Mouse (Mus musculus): ENCODE results near the gene Rnf208. TPM values are rescaled to one million over a fixed set of nuclear protein-coding genes. Genes with fewer than 3 reads are reported as not detected.

The Rnf208 gene
- polyA plus RNA-seq (2015; fragmentation: Nextera tagmentation; extraction: Ambion mirVana) = 0.60 and 0.74 TPM in 2 replicates

DNA sequence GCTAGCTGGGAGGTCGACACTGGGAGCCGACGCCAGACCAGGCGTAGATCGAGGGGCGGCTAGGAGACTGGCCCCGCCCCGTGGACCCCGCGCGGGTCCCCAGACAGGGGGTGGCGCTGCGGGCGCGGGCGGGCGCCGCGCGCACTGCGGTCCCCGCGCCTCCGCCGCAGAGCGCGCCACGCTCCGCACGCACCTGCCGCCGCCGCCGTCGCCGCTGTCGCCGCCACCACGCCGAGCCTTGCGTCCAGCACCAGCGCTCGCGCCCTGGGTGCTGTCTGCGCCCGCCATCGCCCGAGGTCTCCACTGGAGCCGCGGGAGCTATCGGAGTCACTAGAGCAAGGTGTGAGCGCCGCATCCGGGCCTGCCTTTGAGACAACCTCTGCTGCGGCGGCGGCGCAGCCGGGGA is at the start of gene Rnf208, which contains the start of gene Cysrt1:
Gene Rnf208, plus strand, starts transcription at position 155 of the 406 bp plus-strand sequence.
Gene Cysrt1, minus strand, starts transcription at position 352 of the 406 bp plus-strand sequence.
- Histone ChIP-seq H3K9ac (peak within 1 kb of the TSS; percentile 65), H3K27ac (no peak within 1 kb of the TSS), H3K27me3 (peaks cover 37% of the 10 kb centered on the region), H3K4me1 (replicated peaks) (peaks cover 28% of the 10 kb centered on the region), H3K4me2 (peak within 1 kb of the TSS; percentile 84), H3K4me3 (replicated peaks) (peak within 1 kb of the TSS; percentile 57), H3K9me3 (replicated peaks) (no peaks in the 10 kb centered on the region), H3K36me3 (peaks cover 14% of the 10 kb centered on the region)
- WGBS (ENCODE audit: insufficient replicate concordance) = under 1% methylated on average over 57 of the region's 59 CpGs
- ATAC-seq (ENCODE audit: low read depth) = no peak
- DNase-seq = no peak

DNA sequence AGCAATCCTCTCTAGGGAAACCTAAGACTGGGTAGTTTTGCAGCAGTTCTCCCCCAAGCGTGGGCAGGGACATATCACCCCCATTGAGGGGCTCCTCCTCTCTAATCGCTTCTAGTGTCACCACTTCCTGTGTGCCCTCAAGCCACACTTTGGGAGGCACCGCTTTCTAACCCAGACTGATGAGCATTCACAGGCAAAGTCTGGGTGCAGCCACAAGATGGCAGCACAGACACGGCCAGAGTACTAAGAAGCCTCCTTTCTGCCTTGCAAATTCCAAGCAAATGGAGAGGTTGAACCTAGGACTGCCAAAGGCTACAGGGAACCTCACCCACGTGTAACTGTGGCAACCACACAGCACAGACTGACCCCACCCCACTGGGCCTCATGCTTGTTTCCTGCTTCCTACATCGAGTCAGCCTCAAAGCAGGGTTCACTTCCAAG is 48.7 kb upstream of the Rnf208 start:
- Histone ChIP-seq H3K27ac (peak overlapping the region; percentile 91; the same call in 1 of the 2 replicates), H3K9me3 (replicated peaks) (no peaks in the 10 kb centered on the region)
- under 1% methylated on average over 6 of the region's 6 CpGs for WGBS (ENCODE audit: insufficient replicate concordance)

DNA sequence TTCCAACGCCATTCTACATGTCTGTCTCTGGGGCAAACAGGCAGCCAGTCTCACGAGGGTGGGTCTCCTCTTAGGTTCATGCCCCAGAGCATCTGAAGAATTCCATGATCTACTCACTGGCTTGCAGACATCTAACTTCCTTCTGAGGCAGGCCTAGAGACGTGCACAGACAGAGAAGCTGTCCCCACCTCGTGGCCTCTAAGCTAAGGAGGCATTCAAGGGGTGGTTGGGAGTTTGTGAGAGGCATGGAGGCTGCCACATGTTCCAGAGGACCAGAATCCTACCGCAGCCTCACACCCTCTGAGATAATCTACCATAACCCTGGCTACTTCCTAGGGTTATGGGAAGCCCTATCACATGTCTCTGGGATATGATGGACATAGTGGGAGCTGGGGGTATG is 48.0 kb upstream of the Rnf208 start:
- H3K4me1 ChIP-seq (replicated peaks) = peaks cover 53% of the 10 kb centered on the region
- DNase-seq = no peak
- ATAC-seq (ENCODE audit: low read depth) = no peak
- H3K9ac ChIP-seq = peak overlapping the region; percentile 70
- peaks cover 13% of the 10 kb centered on the region for H3K36me3 ChIP-seq
- H3K4me2 ChIP-seq = peak overlapping the region; percentile 80
- H3K27me3 ChIP-seq = no peaks in the 10 kb centered on the region
- 0 out of 2 replicates have a peak overlapping the region, but pooled peaks have one; percentile 60 for H3K4me3 ChIP-seq (replicated peaks)
- peak overlapping the region; percentile 91 for H3K27ac ChIP-seq
- no peaks in the 10 kb centered on the region for H3K9me3 ChIP-seq (replicated peaks)
- WGBS (ENCODE audit: insufficient replicate concordance) = 21% methylated on average over 5 of the region's 5 CpGs

More for the DNA sequence above, 48.7 kb upstream of the Rnf208 start:
- H3K9ac ChIP-seq = peak overlapping the region; percentile 70; the same call in 1 of the 2 replicates
- H3K36me3 ChIP-seq = peaks cover 6% of the 10 kb centered on the region
- peaks cover 53% of the 10 kb centered on the region for H3K4me1 ChIP-seq (replicated peaks)
- peak; percentile 71 for DNase-seq
- H3K4me2 ChIP-seq = peak overlapping the region; percentile 80
- H3K4me3 ChIP-seq (replicated peaks) = no peak overlapping the region
- H3K27me3 ChIP-seq = no peaks in the 10 kb centered on the region
- ATAC-seq (ENCODE audit: low read depth) = peak; percentile 33

DNA sequence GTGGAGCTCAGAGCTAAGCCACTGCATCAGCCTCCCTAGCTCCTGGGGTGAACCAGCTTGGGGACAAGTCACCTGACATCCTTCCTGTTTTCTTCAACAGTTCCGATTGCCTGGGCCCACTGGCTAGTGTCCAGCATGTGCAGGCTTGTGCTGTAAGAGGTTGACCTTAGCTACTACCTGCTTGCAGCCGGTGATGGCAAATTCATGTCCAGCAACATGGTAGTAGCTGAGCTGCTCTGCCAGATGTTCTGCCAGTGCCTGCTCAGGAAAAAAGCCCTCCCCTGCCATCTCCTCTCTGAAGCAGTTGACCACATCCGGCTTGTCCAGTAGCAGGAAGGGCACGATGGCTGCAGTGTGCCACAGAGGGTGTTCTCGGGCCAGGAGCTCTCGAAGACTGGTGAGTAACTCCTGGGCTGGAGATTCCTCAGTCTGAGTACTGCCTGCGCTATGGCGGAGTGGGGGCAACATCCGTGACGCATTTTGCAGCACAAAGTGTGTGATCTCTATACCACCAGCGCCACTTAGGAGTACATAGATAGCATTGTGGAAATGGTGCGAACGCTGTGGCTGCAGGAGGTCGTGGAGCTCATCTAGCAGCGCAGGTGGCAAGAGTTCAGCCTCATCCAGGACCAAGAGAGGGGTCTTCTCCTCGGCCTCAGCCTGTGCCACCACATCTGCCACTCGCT is 47.4 kb upstream of the Rnf208 start:
- 35% methylated on average over 17 of the region's 17 CpGs for WGBS (ENCODE audit: insufficient replicate concordance)
- H3K27me3 ChIP-seq = no peaks in the 10 kb centered on the region
- peaks cover 53% of the 10 kb centered on the region for H3K4me1 ChIP-seq (replicated peaks)
- H3K4me2 ChIP-seq = peak overlapping the region; percentile 80
- H3K9me3 ChIP-seq (replicated peaks) = no peaks in the 10 kb centered on the region
- H3K9ac ChIP-seq = peak overlapping the region; percentile 70
- H3K4me3 ChIP-seq (replicated peaks) = peak overlapping the region; percentile 60
- DNase-seq (no peak), ATAC-seq (ENCODE audit: low read depth) (no peak)
- H3K27ac ChIP-seq = peak overlapping the region; percentile 91
- peaks cover 18% of the 10 kb centered on the region for H3K36me3 ChIP-seq

DNA sequence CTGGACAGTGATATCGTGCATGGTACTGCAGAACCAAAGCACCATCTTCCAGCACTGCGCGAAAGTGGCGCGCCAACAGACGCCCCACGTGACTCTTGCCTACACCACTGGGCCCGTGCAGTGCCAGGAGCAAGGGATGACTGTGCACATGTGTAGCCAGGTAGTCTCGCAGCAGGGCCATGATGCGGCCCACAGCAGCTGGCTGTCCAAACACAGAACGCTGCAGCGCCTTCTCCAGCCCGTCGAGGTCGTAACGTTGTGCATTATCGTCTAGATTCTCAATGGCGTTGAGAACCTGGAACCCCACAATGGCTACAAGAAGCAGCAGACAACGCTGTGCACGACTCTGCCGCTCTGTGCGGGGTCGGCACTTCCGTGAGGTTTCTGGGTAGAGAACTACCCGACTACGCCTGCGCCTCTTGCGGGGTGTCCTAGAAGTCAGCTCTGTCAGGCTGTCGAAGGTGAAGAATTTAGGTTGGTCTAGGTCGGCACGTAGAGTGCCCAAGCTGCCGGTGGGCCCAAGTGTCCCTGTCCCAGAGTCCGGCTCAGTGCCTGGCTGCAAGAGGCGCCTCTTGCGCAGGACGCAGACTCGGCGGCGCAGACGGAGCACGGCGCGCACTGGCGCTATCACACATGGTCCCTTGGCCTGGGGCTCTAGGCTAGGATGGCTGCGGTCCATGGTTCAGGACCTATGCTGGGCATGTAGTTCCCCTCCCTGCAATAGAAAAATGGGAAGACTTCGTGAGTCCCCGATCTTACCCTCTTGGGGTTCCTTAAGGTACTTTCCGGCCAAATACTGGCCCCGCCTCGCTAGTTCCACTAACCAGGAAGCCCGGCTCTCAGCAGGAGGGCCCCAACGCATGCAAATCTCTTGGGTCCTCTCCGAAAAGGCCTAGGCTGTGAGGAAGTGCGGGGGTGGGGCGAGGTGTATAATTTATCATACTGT is 46.6 kb upstream of the Rnf208 start:
- H3K36me3 ChIP-seq = peaks cover 27% of the 10 kb centered on the region
- DNase-seq (peak; percentile 62), ATAC-seq (ENCODE audit: low read depth) (peak; percentile 65)
- H3K9ac ChIP-seq = peak overlapping the region; percentile 70
- H3K27me3 ChIP-seq = no peaks in the 10 kb centered on the region
- peaks cover 53% of the 10 kb centered on the region for H3K4me1 ChIP-seq (replicated peaks)
- no peaks in the 10 kb centered on the region for H3K9me3 ChIP-seq (replicated peaks)
- WGBS (ENCODE audit: insufficient replicate concordance) = 8% methylated on average over 55 of the region's 55 CpGs
- peak overlapping the region; percentile 60 for H3K4me3 ChIP-seq (replicated peaks)
- peak overlapping the region; percentile 91 for H3K27ac ChIP-seq
- peak overlapping the region; percentile 80 for H3K4me2 ChIP-seq

DNA sequence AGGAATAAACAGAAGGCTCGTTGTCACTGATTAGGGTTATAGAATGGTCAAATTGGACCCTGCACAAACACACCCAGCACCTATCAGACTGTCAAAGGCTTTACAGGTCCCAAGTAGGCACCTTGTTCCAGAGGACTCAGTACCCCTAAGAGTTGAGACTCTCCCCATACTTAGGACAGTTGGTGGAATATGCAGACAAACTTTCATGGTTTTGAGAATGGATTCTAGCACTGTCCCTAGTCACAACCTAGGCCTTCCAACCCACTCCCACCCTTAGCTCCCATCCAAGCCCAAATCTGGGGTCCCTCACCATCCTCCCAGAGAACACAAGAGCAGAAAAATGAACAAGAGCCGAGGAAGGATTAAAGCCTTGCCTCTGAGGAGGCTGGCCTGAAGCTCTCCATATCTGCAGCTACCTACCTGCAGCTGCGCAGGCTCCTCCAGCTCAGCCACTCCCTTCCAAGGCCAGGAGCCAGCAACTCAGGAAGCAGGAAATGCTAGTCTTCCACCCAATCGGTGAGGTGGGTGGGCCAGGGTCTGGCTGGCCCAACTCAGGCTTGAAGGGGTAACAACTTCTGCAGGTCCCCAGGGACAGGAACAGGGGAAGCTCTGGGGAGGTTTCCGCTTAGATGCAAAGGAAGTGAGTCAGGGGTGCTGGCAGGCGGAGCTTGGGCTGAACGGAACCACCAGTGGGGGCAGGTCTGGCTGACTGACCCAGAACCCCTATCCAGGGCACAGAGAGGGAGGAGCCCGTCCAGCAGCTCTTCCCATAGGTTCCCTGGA is 45.7 kb upstream of the Rnf208 start, which contains the start of gene Tor4a:
Gene Tor4a, minus strand, starts transcription at position 715 of the 783 bp plus-strand sequence.
- WGBS (ENCODE audit: insufficient replicate concordance) = 5% methylated on average over 8 of the region's 8 CpGs
- Histone ChIP-seq H3K27me3 (no peaks in the 10 kb centered on the region), H3K4me2 (peak within 1 kb of the TSS; percentile 80), H3K36me3 (peaks cover 36% of the 10 kb centered on the region), H3K4me3 (replicated peaks) (peak within 1 kb of the TSS; percentile 60), H3K9me3 (replicated peaks) (no peaks in the 10 kb centered on the region), H3K4me1 (replicated peaks) (peaks cover 53% of the 10 kb centered on the region), H3K27ac (peak within 1 kb of the TSS; percentile 91), H3K9ac (peak within 1 kb of the TSS; percentile 70)
- ATAC-seq (ENCODE audit: low read depth) (peak; percentile 52), DNase-seq (peak; percentile 64)

DNA sequence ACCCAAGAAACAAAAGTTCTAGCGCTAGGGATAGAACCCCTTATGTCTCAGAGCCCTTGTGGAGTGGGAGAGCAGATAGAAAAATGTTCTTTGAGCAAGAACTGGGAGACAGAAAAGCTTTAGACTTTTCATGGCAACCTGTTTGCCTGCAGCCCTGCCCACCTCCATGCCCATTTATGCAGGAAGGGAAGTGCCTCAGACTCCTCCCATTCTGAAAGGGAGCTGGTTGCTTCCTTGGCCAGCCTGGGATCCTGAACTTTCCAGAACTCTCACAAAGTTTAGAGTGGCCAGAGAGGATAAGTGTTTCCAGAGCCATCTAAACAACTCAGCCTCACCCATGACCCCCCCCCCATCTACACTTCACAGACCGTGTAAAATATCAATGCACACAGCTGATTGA is 44.9 kb upstream of the Rnf208 start:
- 18% methylated on average over 2 of the region's 2 CpGs for WGBS (ENCODE audit: insufficient replicate concordance)
- no peak for ATAC-seq (ENCODE audit: low read depth)
- H3K36me3 ChIP-seq = peaks cover 44% of the 10 kb centered on the region
- no peaks in the 10 kb centered on the region for H3K27me3 ChIP-seq
- no peaks in the 10 kb centered on the region for H3K9me3 ChIP-seq (replicated peaks)
- no peak overlapping the region for H3K9ac ChIP-seq
- peak overlapping the region; percentile 91 for H3K27ac ChIP-seq
- peak overlapping the region; percentile 80 for H3K4me2 ChIP-seq
- no peak for DNase-seq
- H3K4me1 ChIP-seq (replicated peaks) = peaks cover 53% of the 10 kb centered on the region
- H3K4me3 ChIP-seq (replicated peaks) = peak overlapping the region; percentile 60; the same call in 1 of the 2 replicates

DNA sequence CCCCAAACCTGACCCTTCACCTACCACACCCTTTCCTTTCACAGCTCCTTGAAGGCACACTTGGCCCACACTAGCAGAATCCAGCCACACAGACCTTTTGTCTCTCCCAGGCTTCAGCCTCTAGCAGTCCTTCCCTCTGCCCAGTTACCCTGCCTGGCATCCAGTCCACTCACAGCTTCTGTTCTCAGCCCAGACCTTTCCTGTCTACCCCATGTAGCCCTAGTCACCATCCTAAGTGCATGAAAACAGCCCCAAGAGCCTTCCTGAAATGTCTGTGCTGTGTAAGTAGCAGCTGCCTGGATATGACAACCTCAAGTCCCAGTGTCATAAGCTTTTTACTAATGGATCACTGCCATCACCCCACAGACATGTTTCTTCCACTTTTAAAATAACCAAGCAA is 44.1 kb upstream of the Rnf208 start:
- Histone ChIP-seq H3K27ac (peak overlapping the region; percentile 91), H3K4me3 (replicated peaks) (no peak overlapping the region), H3K9me3 (replicated peaks) (no peaks in the 10 kb centered on the region), H3K4me2 (no peak overlapping the region), H3K36me3 (peaks cover 51% of the 10 kb centered on the region), H3K4me1 (replicated peaks) (peaks cover 52% of the 10 kb centered on the region), H3K27me3 (no peaks in the 10 kb centered on the region), H3K9ac (no peak overlapping the region)
- DNase-seq (no peak), ATAC-seq (ENCODE audit: low read depth) (no peak)

DNA sequence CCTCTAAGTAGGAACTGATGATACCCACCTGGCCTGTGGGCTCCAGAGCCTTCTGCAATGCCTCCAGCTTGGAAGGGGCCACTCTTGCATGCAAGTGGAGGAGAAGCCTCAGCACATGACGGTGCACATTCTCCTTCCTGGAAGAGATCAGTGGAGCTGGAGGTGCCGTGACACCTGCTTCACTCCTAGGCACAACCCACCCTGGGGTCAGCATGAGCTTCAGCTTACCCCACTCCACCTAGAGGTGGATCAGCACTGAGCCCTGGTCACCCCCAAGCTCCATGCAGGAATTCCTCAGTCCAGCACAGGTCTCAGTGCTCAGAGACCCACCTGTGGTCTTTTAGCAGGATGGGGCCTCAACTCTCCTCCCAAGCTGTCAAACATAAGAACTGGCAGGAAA is 41.4 kb upstream of the Rnf208 start:
- no peak for ATAC-seq (ENCODE audit: low read depth)
- Histone ChIP-seq H3K27me3 (no peaks in the 10 kb centered on the region), H3K27ac (no peak overlapping the region), H3K4me1 (replicated peaks) (peaks cover 29% of the 10 kb centered on the region), H3K9ac (no peak overlapping the region), H3K9me3 (replicated peaks) (no peaks in the 10 kb centered on the region), H3K36me3 (peaks cover 74% of the 10 kb centered on the region), H3K4me2 (no peak overlapping the region), H3K4me3 (replicated peaks) (no peak overlapping the region)
- WGBS (ENCODE audit: insufficient replicate concordance) = 75% methylated on average over 2 of the region's 2 CpGs
- no peak for DNase-seq

DNA sequence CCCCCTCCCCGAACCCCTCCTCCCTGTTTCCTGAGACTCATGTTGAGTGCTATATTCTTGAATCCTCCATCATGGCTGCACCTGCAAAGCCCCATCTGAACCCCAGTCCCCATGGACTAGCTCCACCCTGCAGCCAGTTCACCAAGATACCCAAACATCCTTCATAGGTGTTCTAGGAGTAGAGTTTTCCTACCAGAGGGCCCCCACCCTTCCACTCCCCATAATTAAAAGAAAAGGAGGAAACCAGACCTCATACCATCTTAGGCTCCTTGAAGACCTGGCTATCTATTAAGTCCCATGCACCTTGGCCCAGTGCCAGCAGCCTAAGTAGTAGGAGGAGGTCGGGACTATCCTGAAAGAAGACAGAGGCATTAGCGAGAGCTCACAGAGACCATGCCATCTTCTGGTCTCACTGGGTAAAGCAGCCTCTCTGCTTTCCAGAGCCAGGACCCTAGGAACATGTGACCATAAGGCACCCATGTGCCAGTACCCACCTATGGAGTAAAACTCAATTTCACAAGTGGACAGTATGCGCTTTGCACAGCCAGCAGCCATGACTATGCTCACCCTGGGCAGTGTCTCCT is 38.3 kb upstream of the Rnf208 start:
- H3K9me3 ChIP-seq (replicated peaks) = no peaks in the 10 kb centered on the region
- DNase-seq (no peak), ATAC-seq (ENCODE audit: low read depth) (no peak)
- no peak overlapping the region for H3K4me2 ChIP-seq
- no peak overlapping the region for H3K9ac ChIP-seq
- H3K4me3 ChIP-seq (replicated peaks) = no peak overlapping the region
- 67% methylated on average over 4 of the region's 4 CpGs for WGBS (ENCODE audit: insufficient replicate concordance)
- peaks cover 98% of the 10 kb centered on the region for H3K36me3 ChIP-seq
- H3K4me1 ChIP-seq (replicated peaks) = 0 out of 2 replicates have a peak, but pooled peaks cover 8% of the 10 kb centered on the region
- H3K27me3 ChIP-seq = no peaks in the 10 kb centered on the region
- H3K27ac ChIP-seq = no peak overlapping the region
